Mouse (Mus musculus) heart, adult 2 months (tissue): ENCODE results near the gene Tsen2.

Source experiments
- CTCF ChIP-seq: fragments of 200-600 bp; IDR thresholded peaks from 2 replicates; pipeline ENCODE4 v1.8.1; 2022; ENCODE audit warnings: antibody characterized with exemption, mild to moderate bottlenecking, moderate library complexity
- POLR2A ChIP-seq: fragments of 200-500 bp; IDR thresholded peaks from 2 replicates; pipeline ENCODE4 v1.6.1; 2011; ENCODE audit warnings: mild to moderate bottlenecking, low read depth, low read length, control low read depth; ENCODE audit not compliant: insufficient read depth

- TF ChIP-seq POLR2A (no peak), CTCF (no peak)
Observed at GRCm38 (mm10) chr6:115504160-115504558, 40.3 kb upstream of the Tsen2 start.
